Mouse (Mus musculus) spleen, adult 2 months (tissue): ENCODE results near the gene Tcf7l2.

ENCODE experiments used
- CTCF ChIP-seq: fragments of 200-500 bp; IDR thresholded peaks from 2 replicates; pipeline ENCODE4 v1.5.1; 2011; ENCODE audit warnings: mild to moderate bottlenecking, inconsistent platforms; ENCODE audit not compliant: insufficient read depth, insufficient read length, insufficient replicate concordance; ENCODE audit errors: extremely low read depth
- POLR2A ChIP-seq: fragments of 200-500 bp; IDR thresholded peaks from 2 replicates; pipeline ENCODE4 v1.6.1; 2011; ENCODE audit warnings: low read depth, low read length, inconsistent platforms

- TF ChIP-seq CTCF (no peak), POLR2A (no peak)
Observed at GRCm38 (mm10) chr19:55927674-55928061, 186.0 kb downstream of the Tcf7l2 start.
